Mouse (Mus musculus): ENCODE data around the gene Selenof.

Gene Selenof

GRCm38 (mm10) chr3:144565212-144565611 lies 4.9 kb upstream of the Selenof start:
- no peak for DNase-seq

DNA sequence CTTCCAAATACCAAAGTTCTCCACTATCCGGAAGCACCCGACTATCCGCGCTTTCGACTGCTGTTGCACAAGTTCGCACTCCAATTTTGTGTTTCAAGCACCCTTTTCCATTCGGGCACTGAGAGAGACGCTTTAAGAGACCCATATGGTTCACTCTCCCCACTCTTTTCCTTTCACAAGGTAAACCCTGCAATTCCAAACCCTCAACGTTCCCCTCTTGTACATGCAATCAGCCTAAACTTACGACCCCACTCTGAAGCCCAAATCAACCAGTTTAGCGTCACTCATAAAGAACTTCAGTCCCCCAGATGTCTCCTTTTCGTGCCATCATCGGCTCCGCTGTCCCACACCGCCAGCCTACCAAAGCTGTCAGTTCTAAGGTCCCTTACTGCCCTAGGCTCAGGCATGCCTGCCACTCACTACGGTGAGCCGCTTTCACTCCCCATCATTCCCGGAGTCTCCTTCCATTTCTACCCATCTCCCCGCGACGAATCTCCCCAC lies 1.2 kb upstream of the Selenof start:
- DNase-seq: peak; percentile 7

DNA sequence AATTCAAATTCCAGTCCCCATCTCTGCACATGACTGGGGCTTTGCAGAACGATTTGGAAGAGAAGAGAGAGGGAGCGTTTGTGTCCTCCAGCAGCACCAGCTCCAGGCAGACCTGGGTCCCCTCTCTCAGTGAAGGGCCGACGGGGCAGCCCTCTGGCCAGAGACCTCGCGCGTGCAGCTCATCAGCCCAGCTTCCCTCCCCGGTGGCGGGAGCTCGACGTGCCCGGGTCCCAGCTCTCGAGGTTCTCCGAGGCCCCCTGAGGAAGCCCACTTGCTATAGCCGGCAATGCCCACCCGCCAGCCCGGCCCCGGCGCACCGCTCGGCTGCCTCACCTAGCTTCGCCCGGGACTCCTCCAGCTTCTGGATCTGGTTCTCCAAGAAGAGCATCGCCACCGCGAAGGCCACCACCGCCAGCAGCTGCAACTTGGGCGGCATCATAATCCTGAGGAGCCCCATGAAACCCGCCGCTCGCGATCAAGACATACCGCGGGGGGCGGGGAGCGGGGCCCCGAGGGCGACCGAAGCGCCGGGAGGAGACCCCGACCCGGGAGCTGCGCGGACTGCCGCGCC lies 618 bp upstream of the Selenof start:
- no peak for DNase-seq

GRCm38 (mm10) chr3:144570816-144571487 lies 848 bp downstream of the Selenof start:
- no peak for DNase-seq

- DNase-seq: no peak
These were observed 4.2 kb downstream of the Selenof start for GRCm38 (mm10) chr3:144574256-144574655.

DNA sequence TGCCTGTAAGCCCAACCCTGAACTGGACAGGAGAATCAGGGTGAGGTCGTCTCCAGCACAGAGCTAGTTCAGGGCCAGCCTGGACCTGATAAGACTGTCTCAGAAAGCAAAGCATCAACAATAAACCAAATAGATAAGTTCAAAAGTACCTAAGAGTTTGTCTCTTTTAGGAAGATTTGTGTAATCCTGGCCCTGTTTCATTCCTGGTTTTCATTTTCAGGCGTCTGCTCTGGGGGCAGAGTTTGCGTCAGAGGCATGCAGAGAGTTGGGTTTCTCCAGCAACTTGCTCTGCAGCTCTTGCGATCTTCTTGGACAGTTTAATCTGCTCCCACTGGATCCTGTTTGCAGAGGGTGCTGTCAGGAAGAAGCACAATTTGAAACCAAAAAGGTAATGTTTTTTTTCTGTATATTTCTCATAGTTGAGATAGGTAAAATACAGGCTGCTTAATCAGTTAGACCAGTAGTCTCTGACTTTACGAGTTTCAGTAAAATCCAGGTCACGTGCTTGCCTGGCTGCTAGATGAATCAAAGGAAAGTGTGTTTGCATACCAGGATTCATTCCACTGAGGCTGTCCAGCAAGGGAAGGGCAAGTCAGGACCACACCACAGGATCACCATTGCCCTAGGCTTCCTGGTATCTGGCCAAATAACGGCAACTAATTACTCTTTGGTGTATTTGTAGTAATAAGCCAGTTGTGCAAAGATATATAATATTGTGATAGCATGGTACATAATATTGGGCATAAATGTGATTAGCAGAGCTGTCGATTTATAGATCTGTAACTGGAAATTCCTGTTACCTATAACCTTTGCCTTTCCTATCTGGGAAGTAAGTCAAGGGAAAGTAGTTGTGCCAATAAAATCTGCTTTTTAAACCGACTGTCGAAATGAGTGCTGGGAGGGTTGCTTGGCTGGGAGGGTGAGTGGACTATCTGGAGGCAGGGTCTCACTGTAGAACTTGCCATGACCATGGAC lies 7.5 kb downstream of the Selenof start:
- no peak for DNase-seq

DNA sequence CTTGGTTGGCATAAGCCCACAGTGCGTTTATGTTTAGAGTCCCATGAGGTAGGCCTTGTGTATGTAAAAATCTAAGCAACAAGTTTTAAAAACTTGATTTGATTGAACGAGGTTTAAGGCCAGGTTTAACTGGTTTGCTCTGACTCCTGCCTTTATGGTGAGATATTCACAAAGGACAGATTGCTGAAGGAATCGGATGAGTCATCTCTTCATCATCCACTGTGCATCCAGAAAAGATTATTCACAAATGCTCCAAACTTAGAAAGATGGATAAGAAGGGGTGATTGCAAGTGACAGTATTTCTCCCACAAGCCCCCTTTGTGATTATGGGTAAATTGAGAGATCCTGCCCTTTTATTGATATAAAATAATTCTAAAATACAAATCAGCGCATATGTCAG lies 8.8 kb downstream of the Selenof start:
- no peak for DNase-seq

DNA sequence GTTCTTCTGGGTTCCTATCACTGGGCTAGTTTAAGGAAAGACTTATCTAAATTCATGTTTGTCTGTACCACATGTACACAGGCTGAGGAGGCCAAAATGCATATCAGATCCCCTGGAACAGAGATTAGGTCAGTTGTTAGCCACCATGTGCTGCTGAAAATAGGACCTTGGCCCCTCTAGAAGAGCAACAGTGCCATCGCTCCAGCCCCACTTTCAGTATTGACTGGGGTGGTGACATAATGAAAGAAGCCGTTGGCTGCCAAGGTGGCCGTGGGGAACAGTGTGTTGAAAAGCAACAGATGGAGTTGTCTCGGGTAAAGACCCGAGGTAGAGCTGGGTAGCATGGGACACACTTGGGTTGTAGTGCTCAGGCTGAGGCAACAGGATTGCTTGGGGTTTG lies 9.7 kb downstream of the Selenof start:
- no peak for DNase-seq

DNA sequence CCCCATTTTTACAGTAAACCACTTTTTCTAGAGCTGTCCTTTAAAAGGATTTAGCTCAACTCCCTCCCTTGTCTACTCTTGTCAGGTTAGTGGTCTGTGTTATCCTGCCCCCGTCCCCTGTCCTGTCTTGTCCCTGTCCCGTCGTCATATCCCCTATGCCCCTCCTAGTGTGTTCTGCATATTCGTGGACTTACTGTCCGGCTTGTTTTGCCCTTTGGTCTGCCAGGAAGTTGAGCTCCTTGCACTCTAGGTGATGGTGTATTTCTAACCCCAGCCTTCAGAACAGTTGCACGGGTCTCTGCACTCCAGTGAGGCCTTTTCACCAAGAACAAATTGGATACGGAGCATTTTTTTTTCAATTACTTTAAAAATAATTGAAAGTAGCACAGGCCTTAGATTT lies 10.2 kb downstream of the Selenof start:
- DNase-seq: no peak

DNA sequence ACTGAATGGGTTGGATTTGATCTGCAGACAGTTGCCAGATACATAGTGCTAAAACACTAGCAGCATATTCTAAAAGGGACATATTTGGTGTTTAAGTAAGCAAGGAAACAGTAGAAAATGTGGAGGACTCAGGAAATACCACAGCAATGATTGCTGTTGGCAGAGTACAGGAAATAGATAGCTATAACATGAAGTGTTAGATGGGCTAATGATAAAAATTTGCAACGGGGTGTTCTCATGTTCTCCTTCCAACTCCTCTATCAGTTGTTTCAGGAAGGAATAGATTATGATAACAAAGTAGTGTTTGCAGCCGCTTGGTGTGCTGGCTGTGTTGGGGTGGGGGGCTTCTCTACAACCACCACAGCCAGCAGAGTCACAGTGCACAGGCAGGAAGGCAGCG lies 11.7 kb downstream of the Selenof start:
- DNase-seq: no peak

DNA sequence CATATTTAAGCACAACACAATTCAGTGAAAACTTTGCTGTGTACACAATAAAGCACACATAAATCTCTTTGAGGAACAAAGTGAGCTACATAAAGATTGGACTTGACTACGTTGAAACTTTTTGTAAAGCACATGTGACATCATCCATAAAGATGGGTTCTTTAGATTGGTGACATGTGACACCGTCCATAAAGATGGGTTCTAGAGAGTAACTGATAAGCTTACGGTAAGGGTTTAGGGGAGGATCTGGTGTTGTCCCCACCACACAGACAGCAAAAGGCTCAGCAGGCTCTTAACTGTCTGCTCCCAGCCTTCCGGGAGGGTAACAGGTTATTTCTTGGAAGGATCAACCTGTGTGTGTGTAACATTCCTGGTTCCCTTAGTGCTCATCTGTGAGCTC lies 12.2 kb downstream of the Selenof start:
- DNase-seq: no peak

- DNase-seq: no peak
These were observed 13.7 kb downstream of the Selenof start for GRCm38 (mm10) chr3:144583789-144584188.

DNA sequence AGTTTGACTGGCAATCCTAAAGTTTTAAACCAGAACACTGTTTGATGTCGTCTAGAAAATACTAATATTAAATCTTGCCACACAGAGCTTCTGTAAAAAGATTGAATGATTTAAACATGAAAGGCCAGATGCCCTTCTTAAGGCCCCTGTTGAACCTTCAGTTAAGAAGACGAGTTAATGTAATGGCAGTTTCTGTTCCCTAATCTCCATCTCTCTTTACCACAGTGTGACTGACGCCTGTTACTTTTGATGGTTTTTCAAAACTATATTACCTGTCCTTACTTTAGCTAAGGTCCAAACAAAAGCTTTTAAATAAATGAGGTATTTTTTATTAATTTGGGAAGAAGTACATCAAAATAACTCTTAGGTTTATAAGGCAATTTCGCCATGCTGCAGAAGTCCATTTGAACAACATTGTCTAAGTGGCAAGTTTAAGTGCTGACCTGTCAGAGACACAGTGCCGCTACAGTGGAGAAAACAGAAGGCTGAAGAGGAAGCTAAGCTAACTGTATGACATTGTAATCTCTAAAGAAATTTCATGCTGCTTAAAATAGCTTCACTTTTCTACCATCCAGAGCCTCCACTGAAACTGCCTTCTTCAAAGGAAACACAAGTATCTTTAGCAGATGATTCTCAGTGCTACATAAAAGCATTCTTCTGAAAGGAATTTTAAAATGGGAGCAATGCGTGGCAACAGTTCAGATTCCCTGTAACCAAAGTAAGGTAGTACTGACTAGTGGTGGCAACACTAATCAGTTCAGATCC lies 14.9 kb downstream of the Selenof start:
- DNase-seq: no peak

DNA sequence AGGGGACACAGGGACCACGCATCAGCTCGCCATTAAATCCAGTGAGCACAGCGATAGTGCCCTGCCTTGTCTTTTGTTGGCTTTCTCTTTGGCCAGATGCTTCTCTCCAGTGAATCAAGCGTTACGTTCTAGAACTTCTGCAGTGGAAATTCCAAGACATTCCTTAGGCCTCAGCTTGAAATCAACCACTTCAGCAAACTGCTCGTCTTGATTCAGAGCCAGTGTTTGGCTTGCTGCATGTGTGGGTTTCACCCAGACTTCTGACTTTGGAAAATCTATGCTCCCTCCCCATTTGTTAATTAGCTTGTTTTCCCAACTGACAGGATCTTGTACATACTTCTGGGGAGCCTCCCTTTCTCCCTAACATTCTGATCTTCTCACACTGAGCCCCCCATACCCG lies 16.6 kb downstream of the Selenof start:
- DNase-seq: no peak

DNA sequence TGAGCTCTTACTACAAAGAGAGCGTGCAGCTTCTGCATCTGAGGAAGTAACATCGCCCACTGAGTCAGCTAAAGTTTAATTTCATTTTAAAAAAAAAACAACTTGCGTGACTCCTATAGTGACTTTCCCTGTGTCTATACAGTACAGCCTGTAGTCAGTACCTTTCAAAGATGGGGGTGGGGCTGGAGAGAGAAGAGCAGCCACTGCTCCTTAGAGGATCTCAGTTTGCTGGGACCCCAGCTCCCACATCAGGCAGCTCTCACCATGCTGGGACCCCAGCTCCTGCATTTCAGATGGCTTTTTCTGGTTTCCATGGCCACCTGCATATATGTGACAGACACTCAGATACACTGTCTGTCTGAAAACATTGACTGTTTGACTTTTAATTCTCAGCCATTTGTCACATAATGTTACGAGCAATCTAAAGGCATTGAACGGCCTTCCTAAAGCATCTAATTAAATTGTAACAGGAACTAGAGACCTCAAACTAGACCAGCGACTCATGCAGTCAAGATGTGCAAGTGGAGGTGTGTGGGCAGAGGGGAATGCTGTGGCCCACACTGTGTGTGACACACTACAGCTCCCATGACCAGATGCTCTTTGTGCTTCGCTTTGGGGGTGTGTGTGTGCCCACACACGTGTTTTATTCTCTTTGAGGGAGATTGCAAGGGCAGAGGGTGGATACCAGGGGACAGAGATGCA lies 19.2 kb downstream of the Selenof start:
- DNase-seq: no peak

- no peak for DNase-seq
These were observed 23.1 kb downstream of the Selenof start for GRCm38 (mm10) chr3:144592992-144593785.

DNA sequence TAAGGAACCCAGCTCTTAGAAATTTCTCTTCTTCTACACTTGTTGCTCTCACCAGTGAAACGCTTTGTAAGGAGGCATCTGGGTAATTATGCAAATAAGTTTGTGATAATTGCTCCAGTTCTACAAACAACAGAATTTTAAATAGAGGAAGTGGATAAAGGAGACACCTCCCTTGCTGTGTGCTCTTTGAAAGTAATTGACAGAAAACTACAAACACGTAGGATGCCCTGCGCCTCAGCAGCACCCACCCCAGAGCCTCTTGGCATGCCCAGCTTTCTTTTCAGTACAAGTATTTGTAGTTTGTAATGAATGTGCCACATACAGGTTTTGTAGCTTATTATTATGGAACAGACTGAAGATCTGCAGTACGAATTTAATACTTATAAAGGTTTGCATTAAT lies 27.0 kb downstream of the Selenof start:
- DNase-seq: no peak

GRCm38 (mm10) chr3:144597790-144598467 lies 27.8 kb downstream of the Selenof start:
- no peak for DNase-seq

- DNase-seq: no peak
These were observed 32.3 kb downstream of the Selenof start for GRCm38 (mm10) chr3:144602413-144602812.

GRCm38 (mm10) chr3:144602819-144603218 lies 32.7 kb downstream of the Selenof start:
- DNase-seq: no peak

DNA sequence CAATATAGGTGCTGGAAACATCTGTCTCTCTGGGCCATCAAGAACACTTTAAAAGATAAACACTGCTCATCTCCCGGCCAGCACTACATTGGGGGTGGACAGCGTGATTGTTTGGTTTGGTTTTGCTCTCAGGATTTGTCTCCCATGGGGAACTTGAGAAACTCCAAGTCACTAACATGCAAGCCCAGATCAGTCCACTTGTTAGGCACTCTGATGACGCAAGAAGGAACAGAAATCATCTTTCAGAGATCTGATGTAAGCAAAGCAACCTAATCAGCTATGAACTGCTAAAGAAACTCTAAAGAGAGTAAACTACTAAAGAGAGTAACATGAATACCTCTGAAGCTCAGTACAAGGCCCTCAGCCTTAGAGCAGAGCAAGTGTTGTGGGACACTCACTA lies 33.5 kb downstream of the Selenof start:
- no peak for DNase-seq
